Mouse (Mus musculus) layer of hippocampus, postnatal 14 days (tissue): ENCODE results near the gene Gm11213. TPM values are rescaled to one million over a fixed set of nuclear protein-coding genes. Genes with fewer than 3 reads are reported as not detected.

ENCODE experiments used
- total RNA-seq, 2 experiments: library from RNA; stranded (reverse); gene quantifications; 2 replicates each; pipeline ENCODE4 v1.2.3; 2021

Gm11213 gene
- total RNA-seq, 2 experiments from 2014 or later, result not detected

Other genes with a start within 250 kb of the Gm11213 start
- not detected for gene Orm3, start 249.1 kb downstream of the Gm11213 start, total RNA-seq
- not detected for gene Orm2, start 242.8 kb downstream of the Gm11213 start, total RNA-seq
- gene Akna, start 201.9 kb downstream of the Gm11213 start, total RNA-seq, result 1 to 10 TPM; 4.4 to 4.6 TPM
- 10 to 100 TPM; 24.9 to 26.6 TPM for gene Whrn, start 109.3 kb downstream of the Gm11213 start, total RNA-seq
- gene Atp6v1g1, start 60.5 kb downstream of the Gm11213 start, total RNA-seq, result 100 to 1,000 TPM; 132 to 142 TPM
- gene Tmem268, start 46.5 kb downstream of the Gm11213 start, total RNA-seq, result 1 to 10 TPM; 6.9 to 8.8 TPM
- gene Tex48, start 17.2 kb upstream of the Gm11213 start, total RNA-seq, result not detected
- not detected for gene Gm11214, start 58.1 kb upstream of the Gm11213 start, total RNA-seq
- not detected for gene Tnfsf15, start 139.9 kb upstream of the Gm11213 start, total RNA-seq